Mouse (Mus musculus): Measurements from ENCODE around the gene Tnfaip1. TPM values are rescaled to one million over a fixed set of nuclear protein-coding genes. Genes with fewer than 3 reads are reported as not detected.

Gene Tnfaip1
- total and polyA plus RNA-seq, 3 experiments, result 19.5 to 44.9 (median 24.6) TPM

GRCm38 (mm10) chr11:78567614-78568013 is 31.5 kb upstream of the Tnfaip1 start:
- Histone ChIP-seq H3K36me3 (replicated peaks in 1 of 2; ENCODE audit: control insufficient read depth in 1 of 2, insufficient read depth in 1 of 2, low read length in 1 of 2) (peaks cover 23 to 59% of the 10 kb centered on the region in 2 experiments), H3K4me3 (replicated peaks in 1 of 3; ENCODE audit: low read depth in 2 of 3, low read length in 2 of 3, poor library complexity in 1 of 3) (no peak overlapping the region), H3K27me3 (replicated peaks) (no peaks in the 10 kb centered on the region), H3K79me2 (replicated peaks; ENCODE audit: control insufficient read depth, extremely low read depth, insufficient read depth, poor library complexity, severe bottlenecking) (no peaks in the 10 kb centered on the region), H3K4me2 (ENCODE audit: insufficient read depth, low read depth, poor library complexity, severe bottlenecking) (no peak overlapping the region), H3K27ac (ENCODE audit: insufficient read depth, low read depth) (no peak overlapping the region), H3K9me3 (replicated peaks; ENCODE audit: low read length) (no peaks in the 10 kb centered on the region), H3K4me1 (ENCODE audit: control insufficient read depth in 1 of 2, insufficient read depth in 2 of 2) (0 out of 4 replicates have a peak, but pooled peaks cover 0 to 3% of the 10 kb centered on the region in 2 experiments), H3K9ac (ENCODE audit: insufficient read depth, low read depth) (no peak overlapping the region)
- TF ChIP-seq POLR2AphosphoS2 (IDR thresholded peaks at IDR 0.05; ENCODE audit: low read depth, low read length) (no peak), ZMIZ1 (IDR thresholded peaks at IDR 0.05; ENCODE audit: low read depth, low read length) (no peak), ZNF384 (IDR thresholded peaks at IDR 0.05; ENCODE audit: low read depth, low read length) (no peak), MEF2A (IDR thresholded peaks at IDR 0.05; ENCODE audit: borderline replicate concordance, low read depth, low read length) (no peak), MYC (IDR thresholded peaks at IDR 0.05; ENCODE audit: low read depth, low read length) (no peak), ZC3H11A (IDR thresholded peaks at IDR 0.05; ENCODE audit: low read depth, low read length) (no peak), MXI1 (IDR thresholded peaks at IDR 0.05; ENCODE audit: low read depth, low read length) (no peak), MAFK (IDR thresholded peaks at IDR 0.05; ENCODE audit: insufficient replicate concordance, low read length) (no peak), CHD1 (IDR thresholded peaks at IDR 0.05; ENCODE audit: low read depth, low read length) (no peak), PAX5 (IDR thresholded peaks at IDR 0.05; ENCODE audit: low read length) (no peak)
- no peak for DNase-seq (ENCODE audit: extremely low read depth)
- in situ Hi-C loops (cut with MboI; ENCODE audit: low pct_ligation_motif_present, low pct_unique_long_range_greater_than_20kb, low sequenced_read_pairs) (loop anchor here (10.0 to 25.0 kb wide), 3 partner anchors 257 to 645 kb away; partner anchors contain the start of gene Lyrm9), dilution Hi-C loops (cut with MboI; ENCODE audit: extremely low pct_ligation_motif_present, extremely low pct_unique_long_range_greater_than_20kb, low sequenced_read_pairs) (no loop called here)

GRCm38 (mm10) chr11:78566775-78567174 is 30.6 kb upstream of the Tnfaip1 start:
- Histone ChIP-seq H3K27ac (ENCODE audit: insufficient read depth, low read depth) (no peak overlapping the region), H3K27me3 (replicated peaks) (no peaks in the 10 kb centered on the region), H3K4me1 (ENCODE audit: control insufficient read depth in 1 of 2, insufficient read depth in 2 of 2) (0 out of 4 replicates have a peak, but pooled peaks cover 0 to 3% of the 10 kb centered on the region in 2 experiments), H3K9ac (ENCODE audit: insufficient read depth, low read depth) (no peak overlapping the region), H3K36me3 (replicated peaks in 1 of 2; ENCODE audit: control insufficient read depth in 1 of 2, insufficient read depth in 1 of 2, low read length in 1 of 2) (peaks cover 18 to 51% of the 10 kb centered on the region in 2 experiments), H3K79me2 (replicated peaks; ENCODE audit: control insufficient read depth, extremely low read depth, insufficient read depth, poor library complexity, severe bottlenecking) (no peaks in the 10 kb centered on the region), H3K4me3 (replicated peaks in 1 of 3; ENCODE audit: low read depth in 2 of 3, low read length in 2 of 3, poor library complexity in 1 of 3) (no peak overlapping the region), H3K9me3 (replicated peaks; ENCODE audit: low read length) (no peaks in the 10 kb centered on the region), H3K4me2 (ENCODE audit: insufficient read depth, low read depth, poor library complexity, severe bottlenecking) (no peak overlapping the region)
- in situ Hi-C loops (cut with MboI; ENCODE audit: low pct_ligation_motif_present, low pct_unique_long_range_greater_than_20kb, low sequenced_read_pairs) (loop anchor here (10.0 to 25.0 kb wide), 3 partner anchors 258 to 646 kb away; partner anchors contain the start of gene Lyrm9), dilution Hi-C loops (cut with MboI; ENCODE audit: extremely low pct_ligation_motif_present, extremely low pct_unique_long_range_greater_than_20kb, low sequenced_read_pairs) (no loop called here)
- TF ChIP-seq KAT2A (IDR thresholded peaks at IDR 0.05; ENCODE audit: insufficient replicate concordance, low read length) (no peak), MXI1 (IDR thresholded peaks at IDR 0.05; ENCODE audit: low read depth, low read length) (no peak), USF1 (IDR thresholded peaks at IDR 0.05; ENCODE audit: low read depth, low read length) (no peak), EP300 (IDR thresholded peaks at IDR 0.05; ENCODE audit: low read length) (no peak), USF2 (conservative IDR thresholded peaks at IDR 0.05; ENCODE audit: low read depth, low read length) (no peak), JUN (IDR thresholded peaks at IDR 0.05; ENCODE audit: insufficient read depth, low read depth, low read length) (no peak), ZMIZ1 (IDR thresholded peaks at IDR 0.05; ENCODE audit: low read depth, low read length) (no peak), POLR2AphosphoS2 (IDR thresholded peaks at IDR 0.05; ENCODE audit: low read depth, low read length) (no peak), PAX5 (IDR thresholded peaks at IDR 0.05; ENCODE audit: low read length) (no peak), SIN3A (IDR thresholded peaks at IDR 0.05; ENCODE audit: low read length) (no peak), SMC3 (IDR thresholded peaks at IDR 0.05; ENCODE audit: low read depth, low read length) (no peak), ZKSCAN1 (IDR thresholded peaks at IDR 0.05; ENCODE audit: borderline replicate concordance, low read depth, low read length) (no peak), RCOR1 (conservative IDR thresholded peaks at IDR 0.05; ENCODE audit: low read depth, low read length) (no peak), IRF4 (IDR thresholded peaks at IDR 0.05; ENCODE audit: low read depth, low read length) (no peak), CTCF (conservative IDR thresholded peaks at IDR 0.05 in 1 of 2, IDR thresholded peaks at IDR 0.05 in 1 of 2; ENCODE audit: low read depth in 2 of 2, low read length in 2 of 2) (no peak), CHD2 (IDR thresholded peaks at IDR 0.05; ENCODE audit: low read length) (no peak), MYC (IDR thresholded peaks at IDR 0.05; ENCODE audit: low read depth, low read length) (no peak), HCFC1 (IDR thresholded peaks at IDR 0.05; ENCODE audit: low read depth, low read length) (no peak)
- no peak for DNase-seq (ENCODE audit: extremely low read depth)
